Mouse (Mus musculus): ENCODE data around the gene Dcdc2b.

The Dcdc2b gene

GRCm38 (mm10) chr4:129576863-129577491 lies 37.1 kb downstream of the Dcdc2b start:
- DNase-seq, result peak; percentile 67 to 75

- peak; percentile 77 to 84 for DNase-seq
These were observed 38.7 kb downstream of the Dcdc2b start for GRCm38 (mm10) chr4:129575171-129575844.

GRCm38 (mm10) chr4:129573430-129573829 lies 40.6 kb downstream of the Dcdc2b start, which contains the start of gene Lck:
TSS of gene Lck (minus strand) at chr4:129573641.
- peak; percentile 54 to 57 for DNase-seq

- no peak for DNase-seq
These were observed 41.0 kb downstream of the Dcdc2b start for GRCm38 (mm10) chr4:129573093-129573370.

GRCm38 (mm10) chr4:129572236-129573092 lies 41.6 kb downstream of the Dcdc2b start:
- no peak for DNase-seq

- no peak for DNase-seq
These were observed 42.4 kb downstream of the Dcdc2b start for GRCm38 (mm10) chr4:129571551-129572084.

- DNase-seq, result no peak
These were observed 44.0 kb downstream of the Dcdc2b start for GRCm38 (mm10) chr4:129570028-129570427.

- DNase-seq, result no peak
These were observed 45.7 kb downstream of the Dcdc2b start for GRCm38 (mm10) chr4:129568366-129568765.

- no peak for DNase-seq
These were observed 48.9 kb downstream of the Dcdc2b start for GRCm38 (mm10) chr4:129565139-129565538.

GRCm38 (mm10) chr4:129563718-129564117 lies 50.3 kb downstream of the Dcdc2b start:
- DNase-seq, result no peak

- no peak for DNase-seq
These were observed 52.9 kb downstream of the Dcdc2b start for GRCm38 (mm10) chr4:129561184-129561583.
